Mouse (Mus musculus) olfactory bulb, adult 2 months (tissue): ENCODE measurements at regions not wholly inside any gene's neighbourhood (a gene's known extent, or its start where the extent isn't known, plus 50 kb on each side); places are given as distances from the start of the nearest gene placed in this dataset.

Source experiments
- CTCF ChIP-seq: fragments of 200-500 bp; IDR thresholded peaks from 2 replicates; pipeline ENCODE4 v1.5.1; 2012; ENCODE audit warnings: low read depth, mild to moderate bottlenecking, low read length, moderate library complexity; ENCODE audit not compliant: insufficient read depth
- POLR2A ChIP-seq: fragments of 200-500 bp; IDR thresholded peaks from 2 replicates; pipeline ENCODE4 v1.6.1; 2012; ENCODE audit warnings: mild to moderate bottlenecking, low read depth, low read length, moderate library complexity; ENCODE audit not compliant: insufficient read depth

- TF ChIP-seq CTCF: no peak
- no peak for TF ChIP-seq POLR2A
These were observed 170.4 kb upstream of the Ctnnb1 start for GRCm38 (mm10) chr9:120758632-120759031.
